Mouse (Mus musculus) kidney, postnatal 14 days (tissue): Measurements from ENCODE around the gene Efna5.

ENCODE experiments used
- DNase-seq: peaks from one replicate; pipeline ENCODE4 v3.0.0; 2022; ENCODE audit warnings: mixed read lengths

Gene Efna5

DNA sequence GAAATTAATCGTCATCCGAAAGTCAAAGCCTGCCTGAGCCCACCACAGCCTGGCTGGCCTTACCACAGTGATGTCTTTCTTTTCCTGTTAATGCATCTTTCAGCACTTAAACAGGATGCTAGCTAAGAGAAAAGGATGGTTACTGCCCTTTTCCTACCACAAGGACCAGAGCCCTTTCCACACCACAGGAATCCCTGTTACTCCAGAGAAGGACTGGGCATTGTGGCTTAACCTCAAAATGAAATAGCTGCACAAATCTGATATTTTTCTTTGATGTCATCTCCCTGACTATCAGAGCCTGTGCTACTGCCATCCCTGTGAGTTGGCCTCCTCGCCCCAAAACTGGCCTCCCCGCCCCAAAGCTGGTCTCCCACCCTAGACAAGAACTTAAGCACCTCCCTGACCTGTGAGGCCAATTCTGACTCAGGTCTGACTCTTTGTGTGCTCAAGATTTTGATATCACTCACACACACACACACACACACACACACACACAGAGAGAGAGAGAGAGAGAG lies 189.9 kb downstream of the Efna5 start:
- no peak for DNase-seq

DNA sequence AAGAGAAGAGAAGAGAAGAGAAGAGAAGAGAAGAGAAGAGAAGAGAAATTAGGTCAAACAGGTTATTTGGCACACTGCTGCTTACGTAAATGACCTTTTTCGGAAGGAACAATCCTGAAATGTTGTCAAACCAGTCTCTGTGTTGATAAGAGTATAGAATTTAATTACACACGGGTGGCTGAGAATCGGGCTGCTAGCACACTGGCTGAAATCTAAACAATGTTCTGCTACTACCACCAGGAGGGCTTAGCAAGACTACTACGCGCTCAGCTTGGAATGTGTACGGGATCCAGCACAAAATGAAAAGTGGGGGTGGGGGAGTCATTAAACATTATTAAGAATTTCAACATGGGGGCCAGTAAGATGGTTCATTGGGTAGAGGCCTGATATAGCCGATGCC lies 190.9 kb downstream of the Efna5 start:
- DNase-seq, result peak; percentile 13

DNA sequence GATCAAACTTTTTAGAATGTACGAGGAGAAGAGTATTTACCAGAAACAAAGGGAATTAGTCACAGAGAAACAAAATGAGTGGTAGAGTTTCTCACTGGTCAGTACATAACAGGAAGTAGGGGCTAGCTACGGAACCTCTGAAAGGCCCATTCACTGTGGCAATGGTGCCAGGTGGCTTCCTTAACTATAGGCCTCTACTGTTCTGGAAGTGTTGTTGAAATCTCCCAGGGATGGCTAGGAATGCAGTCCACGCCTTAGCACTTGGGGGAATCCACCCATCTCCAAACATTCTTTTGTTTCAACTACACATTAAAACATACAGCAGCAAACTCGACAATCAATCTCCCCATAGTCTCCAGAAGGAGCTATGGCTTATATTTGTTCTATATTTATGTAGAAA lies 191.5 kb downstream of the Efna5 start:
- no peak for DNase-seq

DNA sequence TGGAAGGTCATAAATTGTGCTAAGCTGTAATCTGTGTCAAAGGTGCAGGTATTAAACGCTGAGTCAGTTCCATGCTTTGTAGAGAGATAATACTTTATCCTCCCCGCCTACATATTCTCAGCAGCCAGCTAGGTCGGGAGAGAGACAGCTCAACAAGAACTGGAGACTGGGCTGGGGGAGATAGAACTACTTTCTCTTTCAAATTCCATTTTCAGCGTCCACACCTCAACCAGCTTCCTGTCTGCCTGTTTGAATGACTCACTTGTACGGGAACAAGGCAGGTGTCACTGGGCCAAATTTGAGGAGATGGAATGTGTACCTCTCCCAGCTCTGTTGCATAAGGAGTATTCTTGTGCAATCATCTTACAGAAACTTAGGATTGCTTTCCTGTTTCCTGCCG lies 193.7 kb downstream of the Efna5 start:
- DNase-seq, result peak; percentile 17

DNA sequence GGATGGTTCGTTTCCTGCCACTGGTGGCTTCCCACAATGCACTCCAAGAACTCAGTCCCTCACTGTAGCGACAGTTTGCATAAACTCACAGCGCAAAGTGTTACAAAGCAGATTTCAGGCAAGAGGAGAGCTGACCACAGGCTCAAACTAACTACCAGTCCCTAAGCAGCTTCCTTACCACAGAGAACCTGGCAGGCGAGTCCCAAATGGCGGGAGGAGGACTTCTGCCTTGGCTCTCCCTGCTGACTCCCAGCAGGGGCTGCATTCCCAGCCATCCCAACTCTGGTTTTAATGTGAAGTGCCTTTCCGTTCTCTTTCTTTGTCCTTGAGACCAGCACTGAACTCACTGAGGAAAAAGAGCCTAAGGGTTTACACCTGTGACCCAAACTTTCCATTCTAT lies 195.9 kb downstream of the Efna5 start:
- DNase-seq, result peak; percentile 19

DNA sequence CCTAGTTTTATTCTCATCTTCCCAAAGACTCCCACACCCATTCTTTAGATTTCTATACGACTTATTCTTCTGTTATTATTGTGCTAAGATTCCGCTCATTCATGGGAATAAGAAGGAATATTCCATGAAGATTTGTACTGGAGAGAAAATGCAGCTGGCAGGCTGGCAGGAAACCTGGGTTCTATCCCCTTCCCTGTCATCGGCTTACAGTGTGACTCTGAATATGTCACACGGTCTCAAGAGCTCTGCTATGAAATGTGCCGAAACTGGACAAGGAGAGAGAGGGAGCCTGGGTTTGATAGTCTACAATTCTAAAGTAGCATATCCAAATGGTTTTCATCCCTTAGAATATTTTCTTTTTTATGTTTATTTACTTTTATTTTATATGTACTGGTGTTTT lies 198.0 kb downstream of the Efna5 start:
- no peak for DNase-seq

DNA sequence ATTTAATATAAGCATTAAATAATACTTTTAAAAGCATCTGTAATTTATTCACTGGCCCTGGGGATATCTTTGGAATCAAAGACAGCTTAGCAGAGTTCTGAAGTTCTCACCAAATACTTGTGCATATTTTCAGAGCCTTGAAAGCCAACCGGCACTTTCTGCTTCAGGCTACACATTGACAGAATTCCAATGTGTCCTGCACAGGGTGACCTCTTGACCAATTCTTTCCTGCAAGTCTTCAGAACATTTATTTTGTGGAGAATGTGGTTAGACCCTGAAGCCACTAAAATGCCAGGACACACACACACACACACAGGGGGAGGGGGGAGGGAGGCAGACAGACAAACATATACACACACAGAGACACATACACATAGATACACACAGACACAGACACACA lies 199.4 kb downstream of the Efna5 start:
- peak; percentile 56 for DNase-seq

DNA sequence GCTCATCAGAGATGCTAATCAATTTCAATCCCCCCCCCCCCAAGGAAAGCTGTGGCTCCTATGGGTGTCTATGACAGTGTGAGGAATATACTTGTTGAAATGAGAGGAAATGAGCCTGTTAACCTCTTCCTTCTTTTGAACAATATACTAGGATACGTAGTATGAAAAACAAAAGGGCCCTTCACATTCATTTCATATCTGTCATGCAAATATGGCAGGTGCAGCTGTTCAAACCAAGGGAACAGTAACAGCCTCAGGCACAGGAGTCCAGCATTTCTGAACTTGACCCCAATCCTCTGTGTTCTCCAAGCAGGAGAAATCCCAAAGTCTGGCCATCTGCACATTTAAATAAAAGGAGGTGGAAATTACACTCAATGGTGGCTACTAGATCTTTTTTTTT lies 200.4 kb downstream of the Efna5 start:
- no peak for DNase-seq

DNA sequence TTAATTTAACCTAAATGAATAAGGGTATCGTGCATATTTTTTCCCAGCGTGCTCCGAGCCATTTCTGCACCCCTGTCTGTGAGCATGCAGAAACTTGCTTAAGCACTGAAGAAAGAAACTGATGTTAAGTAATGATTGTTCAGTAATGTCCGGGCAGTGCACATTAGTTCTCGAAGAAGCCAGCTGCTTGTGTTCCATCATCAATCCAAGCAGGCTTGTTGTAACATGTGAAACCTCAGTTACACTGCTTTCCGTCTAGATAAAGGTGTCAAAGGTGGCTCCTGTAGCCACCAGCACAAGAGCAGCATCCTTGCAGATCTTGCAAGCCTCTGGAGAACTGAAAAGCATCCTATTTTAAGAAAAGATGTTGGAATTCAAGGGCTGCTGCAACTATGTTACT lies 204.3 kb downstream of the Efna5 start:
- no peak for DNase-seq

DNA sequence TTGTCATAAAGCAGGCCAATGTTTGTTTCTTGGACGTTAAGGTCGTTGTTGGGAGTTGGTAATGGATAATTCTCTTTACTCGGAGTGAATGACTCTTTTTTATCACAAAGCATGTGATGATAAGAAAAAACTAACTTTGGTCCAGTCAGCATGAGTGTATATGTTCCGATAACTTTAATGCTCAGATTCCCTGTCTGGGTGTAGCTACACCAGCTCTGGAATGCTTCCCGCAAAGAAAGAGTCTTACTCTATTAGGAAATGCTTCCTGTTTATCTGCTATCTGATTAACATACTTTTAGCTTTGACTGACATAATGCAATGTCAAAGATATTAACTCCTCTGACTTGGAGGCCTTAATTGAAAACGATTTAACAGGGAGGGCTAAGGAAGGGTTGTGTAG lies 204.7 kb downstream of the Efna5 start:
- no peak for DNase-seq

DNA sequence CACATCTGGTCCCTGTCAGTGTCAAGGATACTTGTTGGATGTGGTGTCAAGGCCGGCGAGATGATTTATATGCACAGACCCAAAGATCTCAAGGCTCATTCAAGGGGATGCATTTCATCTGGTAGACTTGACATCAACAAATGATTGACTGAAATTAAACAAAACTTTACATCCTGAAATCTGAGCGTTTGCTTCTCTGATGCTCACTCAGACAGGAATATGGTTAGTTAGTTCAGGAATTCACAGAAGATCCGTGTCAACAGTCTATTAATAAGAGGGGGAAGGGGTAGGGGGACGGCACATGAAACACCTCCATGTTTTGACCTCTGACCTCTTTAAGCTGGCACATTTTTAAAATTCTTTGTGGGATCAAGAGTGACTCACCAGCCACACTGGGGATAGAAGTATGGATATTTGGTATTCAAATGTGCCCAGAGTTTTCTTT lies 205.3 kb downstream of the Efna5 start:
- DNase-seq, result no peak

DNA sequence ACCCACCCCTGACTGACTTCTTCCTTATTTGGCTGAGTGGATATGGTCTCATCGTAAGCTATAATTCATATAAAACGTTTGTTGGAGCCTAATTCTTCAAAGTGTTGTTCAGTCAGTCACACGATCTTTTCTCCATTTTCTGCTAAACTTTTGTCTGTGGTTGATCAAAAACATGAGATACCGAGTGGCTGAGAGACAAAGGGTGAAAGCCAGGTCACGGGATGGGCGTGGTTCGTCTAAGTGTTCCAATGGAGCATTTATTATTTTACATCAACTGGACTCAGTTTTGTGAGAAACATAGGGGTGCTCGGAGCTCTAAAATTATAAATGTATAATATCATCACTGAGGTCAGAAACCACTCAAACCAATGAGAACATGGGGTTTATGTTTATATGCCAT lies 209.0 kb downstream of the Efna5 start:
- DNase-seq, result no peak

DNA sequence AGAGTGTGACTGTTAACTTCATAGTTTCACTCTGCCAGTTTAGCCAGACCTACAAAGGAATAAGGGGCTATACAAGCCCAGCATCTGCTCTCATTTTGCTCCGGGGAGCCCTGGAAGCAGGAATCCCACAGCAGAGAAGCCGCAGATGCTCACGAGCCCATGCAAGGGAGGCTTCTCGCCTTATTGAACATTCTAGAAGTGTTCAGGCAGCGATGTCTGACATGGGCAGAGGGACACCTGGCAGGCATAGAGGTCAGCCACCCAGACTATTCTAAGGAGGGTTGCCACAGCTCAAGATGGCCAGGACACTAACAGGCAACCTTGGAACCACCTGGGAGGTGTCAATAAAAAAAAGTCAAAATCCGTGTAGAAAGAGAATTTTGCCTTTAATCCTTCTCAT lies 214.4 kb downstream of the Efna5 start:
- DNase-seq, result no peak

DNA sequence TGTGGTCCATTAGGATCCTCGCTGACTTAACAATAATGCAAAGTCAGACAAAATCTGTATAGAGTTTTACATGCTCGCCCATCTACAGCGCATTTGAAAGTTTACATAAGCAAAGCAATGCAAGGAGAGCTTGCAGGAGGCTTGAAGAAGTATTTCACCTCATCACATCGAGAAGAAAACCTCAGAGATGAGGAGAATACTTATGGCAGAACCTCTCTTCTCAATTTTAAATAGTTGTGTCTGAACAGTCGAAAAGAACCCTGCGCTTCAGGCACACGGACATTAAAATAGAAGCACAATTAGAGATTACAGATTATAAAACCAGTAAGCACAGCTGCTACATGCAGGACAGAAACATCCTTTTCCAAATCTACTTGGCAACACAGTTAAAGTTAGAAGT lies 215.3 kb downstream of the Efna5 start:
- DNase-seq, result no peak

DNA sequence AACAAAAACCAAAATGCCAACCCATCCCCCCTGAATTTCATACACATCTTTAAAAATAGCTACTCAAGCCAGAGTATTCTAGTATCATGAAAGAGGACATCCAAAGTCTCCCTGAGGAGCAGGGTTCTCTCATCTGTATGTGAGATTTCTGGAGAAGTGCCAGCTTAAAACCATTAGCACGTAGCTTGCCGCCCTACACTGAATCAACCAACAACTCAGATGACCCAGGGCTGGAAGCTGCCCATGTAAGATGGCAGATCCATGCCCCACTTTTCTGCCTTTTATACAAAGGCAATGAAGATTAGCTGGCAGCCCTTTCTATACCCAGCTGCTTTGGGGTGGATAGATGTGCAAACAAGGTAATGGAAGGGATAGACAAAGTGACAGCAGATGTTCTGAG lies 216.4 kb downstream of the Efna5 start:
- no peak for DNase-seq

DNA sequence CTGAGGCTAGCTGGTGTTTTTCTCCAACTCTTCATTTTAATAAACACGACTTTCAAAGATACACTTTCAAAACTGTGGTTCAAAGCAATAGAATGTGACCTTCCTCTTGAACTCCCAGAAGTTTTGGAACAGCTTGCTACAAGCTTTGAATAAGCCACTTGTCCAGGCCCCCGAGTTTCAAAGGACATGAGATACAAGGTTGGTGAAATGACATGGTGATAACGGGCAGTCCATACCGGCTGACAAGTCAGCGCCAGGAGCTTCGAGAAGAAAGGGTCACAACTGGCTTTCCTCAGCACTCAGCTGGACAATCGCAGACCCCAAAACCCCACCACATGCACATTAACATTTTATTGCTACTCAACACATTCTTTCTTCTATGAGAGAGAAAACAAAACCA lies 219.3 kb downstream of the Efna5 start:
- DNase-seq, result no peak

DNA sequence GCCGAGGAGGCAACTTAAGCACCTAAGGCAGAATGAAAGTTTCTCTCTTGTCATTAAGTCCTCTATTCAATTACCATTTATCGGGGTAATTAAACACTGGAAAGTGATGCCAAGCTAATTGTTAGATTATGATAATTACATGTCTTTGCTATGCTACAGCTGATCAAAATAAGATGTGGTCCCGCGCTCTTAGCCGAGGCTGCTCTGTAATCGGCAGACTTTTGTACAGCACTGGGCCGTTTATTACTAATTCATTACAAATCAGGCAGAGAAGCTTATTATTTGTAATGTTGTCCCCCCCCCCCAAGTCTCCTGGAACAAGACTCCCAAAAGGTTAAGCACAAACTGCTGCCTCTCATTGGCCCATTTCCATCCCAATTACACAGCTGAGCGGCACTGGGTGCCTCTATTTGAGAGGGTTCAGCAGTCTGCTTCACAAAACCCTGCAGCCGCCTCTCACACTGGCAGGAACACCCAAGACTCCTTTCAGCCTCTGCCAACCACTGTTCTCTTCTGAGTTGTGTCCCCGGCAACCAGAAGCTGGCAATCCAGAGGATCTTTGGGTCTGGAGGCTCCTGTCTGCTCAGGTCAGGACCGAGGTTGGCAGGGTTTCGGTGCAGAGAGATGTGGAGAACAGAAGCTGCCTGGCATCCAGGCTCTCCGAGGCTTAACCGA lies 221.5 kb downstream of the Efna5 start:
- no peak for DNase-seq

DNA sequence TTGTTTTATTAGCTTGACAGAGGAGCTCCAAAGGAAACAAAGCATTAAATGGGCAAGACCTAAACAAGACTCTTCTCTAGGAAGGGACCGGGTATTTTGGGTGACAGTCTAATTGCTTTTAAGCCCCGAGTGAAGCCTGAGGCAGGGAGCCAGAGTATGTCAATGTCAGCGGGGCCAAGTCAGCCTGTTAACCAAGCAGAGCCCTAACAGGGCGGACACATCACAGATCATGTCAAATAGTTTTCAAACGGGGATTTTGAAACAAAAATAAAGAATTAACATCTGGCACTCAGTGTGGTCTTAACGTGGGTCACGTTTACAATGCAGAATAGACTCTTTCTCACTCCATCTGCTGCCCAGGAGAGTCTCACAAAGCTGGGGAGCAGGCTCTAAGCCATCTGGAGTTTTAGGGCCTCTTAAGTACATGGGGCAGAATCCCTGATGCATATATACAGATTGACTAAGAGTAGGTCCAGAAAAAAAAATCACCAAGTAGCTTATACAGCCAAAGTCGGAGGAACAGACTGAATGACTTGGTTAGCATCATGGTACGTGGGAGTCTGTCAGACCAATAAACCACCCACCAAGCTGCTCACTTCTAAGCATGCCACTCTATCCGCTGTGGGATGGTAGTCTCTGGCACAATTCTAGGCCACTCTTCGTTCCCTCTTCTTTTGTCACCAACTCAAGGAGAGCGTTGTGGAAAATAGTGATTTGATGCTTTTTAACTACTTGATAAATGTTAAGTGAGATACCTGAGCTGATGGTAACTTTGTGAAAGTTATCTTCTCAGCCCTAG lies 223.1 kb downstream of the Efna5 start:
- no peak for DNase-seq

DNA sequence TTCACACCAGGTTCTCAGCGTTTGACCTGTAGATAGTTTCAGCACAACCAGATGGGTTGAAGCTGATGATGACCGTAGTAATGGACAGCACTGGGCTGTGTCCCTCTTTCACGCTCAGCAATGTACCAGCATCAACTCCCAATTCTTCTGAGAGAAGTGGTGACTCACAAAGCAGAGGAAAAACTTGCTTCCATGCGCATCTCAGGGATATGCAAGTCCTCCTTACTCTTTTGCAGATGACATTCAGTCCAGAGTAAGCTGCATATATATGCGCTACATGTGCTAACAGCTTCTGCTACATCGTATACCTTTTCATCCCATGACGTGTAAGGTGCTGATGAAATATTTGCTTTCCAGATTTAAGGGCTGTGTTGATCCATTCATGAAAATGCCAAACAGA lies 224.1 kb downstream of the Efna5 start:
- no peak for DNase-seq

DNA sequence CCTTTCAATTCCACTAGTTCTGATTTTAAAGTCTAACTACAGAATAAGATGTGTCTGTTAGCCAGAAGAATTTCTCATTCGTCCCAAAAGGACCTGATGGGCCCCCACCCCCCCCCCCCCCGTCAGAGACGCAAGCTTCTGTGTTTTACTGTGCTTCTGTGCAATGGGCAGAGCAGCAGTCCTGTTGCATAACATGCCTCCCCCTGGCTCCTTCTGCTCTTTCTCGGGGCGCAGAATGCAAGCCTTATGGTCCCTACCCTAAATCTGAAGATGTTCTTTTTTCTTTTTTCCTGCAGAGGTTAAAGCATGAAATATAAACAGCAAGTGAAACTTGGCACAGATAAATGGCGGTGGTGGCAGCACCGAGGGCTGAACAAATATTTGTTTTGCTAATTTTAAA lies 224.5 kb downstream of the Efna5 start:
- DNase-seq, result no peak

DNA sequence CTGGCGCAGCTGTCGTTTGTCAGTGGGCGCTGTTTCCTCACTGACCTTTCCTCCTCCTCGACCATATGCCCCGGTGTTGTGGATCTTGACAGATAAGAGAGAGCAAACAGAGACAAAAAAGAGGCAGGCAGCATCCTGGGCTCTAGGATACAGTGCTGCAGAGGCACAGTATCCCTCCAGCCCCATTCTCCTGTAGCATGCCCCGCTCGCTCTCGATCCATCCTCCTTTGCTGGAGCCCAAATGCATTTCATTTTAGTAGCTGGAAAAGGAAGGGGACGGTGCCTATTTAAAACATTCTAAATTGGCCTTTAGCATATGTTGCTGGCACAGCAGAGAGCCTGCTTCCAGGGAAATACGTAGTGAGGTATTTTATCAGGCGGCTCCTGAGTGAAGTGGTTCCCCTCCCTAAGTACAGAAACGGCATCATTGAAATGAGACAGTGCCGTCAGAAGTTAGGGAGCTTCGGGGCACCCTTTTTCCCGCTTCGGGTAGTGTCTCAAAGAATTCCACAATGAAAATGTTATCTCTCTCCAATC lies 225.2 kb downstream of the Efna5 start:
- DNase-seq, result no peak

DNA sequence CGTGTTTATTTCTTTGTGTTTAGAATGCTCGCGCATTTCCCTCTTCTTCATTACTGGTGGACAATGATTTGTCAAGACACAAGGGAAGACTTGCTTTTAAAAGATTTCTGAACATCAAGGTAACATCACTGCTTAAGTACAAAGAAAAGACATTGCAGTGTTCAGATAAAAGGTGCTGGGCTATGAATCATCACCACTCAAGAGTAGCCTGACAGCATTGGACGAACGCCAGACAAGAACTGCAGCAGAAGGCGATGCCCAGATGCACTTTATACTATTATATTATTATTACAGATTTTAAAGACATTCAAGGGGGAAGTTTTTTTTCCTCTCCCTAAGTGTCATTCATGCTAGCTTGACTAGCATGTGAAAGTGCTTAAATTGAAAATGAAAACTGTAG lies 228.7 kb downstream of the Efna5 start:
- no peak for DNase-seq

DNA sequence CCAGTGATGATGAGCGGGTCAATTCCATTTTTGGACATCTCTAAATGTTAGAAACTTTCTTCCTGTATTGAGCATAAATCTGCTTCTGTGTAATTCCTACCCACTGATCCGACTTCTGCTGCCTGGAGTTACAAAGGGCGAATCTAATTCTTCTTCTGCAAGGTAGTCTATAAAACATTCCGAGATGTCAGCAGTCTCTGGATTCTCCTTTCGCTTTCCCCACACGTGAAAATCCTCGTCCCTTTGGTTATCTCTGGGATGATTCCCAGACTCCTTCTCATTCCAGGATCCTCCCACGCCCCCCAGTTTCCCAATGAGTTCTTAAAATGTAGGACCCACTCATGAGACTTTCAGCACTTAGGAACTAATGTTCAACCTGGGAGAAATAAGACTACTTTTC lies 229.4 kb downstream of the Efna5 start:
- DNase-seq, result no peak

DNA sequence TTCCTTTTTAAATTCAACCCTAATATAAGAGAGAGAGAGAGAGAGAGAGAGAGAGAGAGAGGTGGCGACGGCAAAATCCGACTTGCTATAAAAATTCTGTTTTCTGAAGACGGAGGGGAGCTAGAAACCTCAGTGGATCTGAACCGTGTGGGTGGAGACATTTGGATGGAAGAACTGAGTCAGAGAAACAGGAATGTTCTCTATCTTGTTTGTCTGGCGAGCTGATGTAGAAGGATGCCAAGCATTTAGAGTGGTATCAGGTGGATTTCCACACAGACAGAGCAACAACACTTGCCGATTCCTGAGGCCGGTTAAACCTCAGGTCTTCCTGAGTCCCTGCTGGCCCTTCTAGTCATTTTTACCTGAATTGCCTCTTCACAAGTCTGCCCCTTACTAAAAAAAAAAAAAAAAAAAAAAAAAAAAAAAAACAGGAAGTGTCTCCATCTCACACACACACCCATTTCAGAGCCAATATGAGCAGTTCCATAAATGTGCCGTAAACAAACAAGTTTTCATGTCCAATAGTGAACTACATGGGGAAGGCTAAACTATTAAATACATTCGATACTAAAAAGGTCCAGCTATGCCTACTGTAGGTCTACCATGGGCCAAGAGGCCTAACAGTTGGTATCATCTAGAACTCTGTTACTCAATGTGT lies 231.7 kb downstream of the Efna5 start:
- DNase-seq, result no peak
